Mouse (Mus musculus) left cerebral cortex, postnatal 36 days (tissue): ENCODE results near the gene Tcap. TPM values are rescaled to one million over a fixed set of nuclear protein-coding genes. Genes with fewer than 3 reads are reported as not detected.

ENCODE experiments used
- total RNA-seq, 2 experiments: library from RNA; stranded (reverse); gene quantifications; 2 replicates each; pipeline ENCODE4 v1.2.3; 2021

Tcap gene
- total RNA-seq, 2 experiments from 2014 or later: 11.8 to 14.4 TPM

Other genes with a start within 250 kb of the Tcap start
- gene Fbxl20, start 233.4 kb upstream of the Tcap start, total RNA-seq: 10 to 100 TPM; 36.0 to 42.2 TPM
- 10 to 100 TPM; 50.4 to 59.8 TPM for gene Med1, start 190.5 kb upstream of the Tcap start, total RNA-seq
- 10 to 100 TPM; 34.4 to 44.4 TPM for gene Cdk12, start 180.8 kb upstream of the Tcap start, total RNA-seq
- gene Neurod2, start 54.2 kb upstream of the Tcap start, total RNA-seq: 10 to 100 TPM; 65.2 to 77.3 TPM
- gene Ppp1r1b, start 35.4 kb upstream of the Tcap start, total RNA-seq: 100 to 1,000 TPM; 225 to 274 TPM
- 10 to 100 TPM; 35.9 to 39.3 TPM for gene Stard3, start 25.4 kb upstream of the Tcap start, total RNA-seq
- gene Pnmt, start 2.6 kb downstream of the Tcap start, total RNA-seq: under 1 TPM; 0.34 to 0.47 TPM
- 10 to 100 TPM in 1 of 2 experiments, 1 to 10 TPM in 1; 9.9 to 10.9 TPM for gene Pgap3, start 16.7 kb downstream of the Tcap start, total RNA-seq
- 1 to 10 TPM; 1.7 to 2.4 TPM for gene Erbb2, start 28.7 kb downstream of the Tcap start, total RNA-seq
- 100 to 1,000 TPM; 100 to 126 TPM for gene Mien1, start 55.2 kb downstream of the Tcap start, total RNA-seq
- 1 to 10 TPM; 2.8 to 2.9 TPM for gene Grb7, start 62.6 kb downstream of the Tcap start, total RNA-seq
- gene Ikzf3, start 162.2 kb downstream of the Tcap start, total RNA-seq: not detected
- under 1 TPM in 1 of 2 experiments, not detected in 1; 0.20 TPM for gene Zpbp2, start 167.3 kb downstream of the Tcap start, total RNA-seq
- gene Ormdl3, start 203.6 kb downstream of the Tcap start, total RNA-seq: 10 to 100 TPM; 46.5 to 47.8 TPM
- gene Lrrc3c, start 214.5 kb downstream of the Tcap start, total RNA-seq: not detected
- gene Gm12355, start 241.8 kb downstream of the Tcap start, total RNA-seq: 10 to 100 TPM in 1 of 2 experiments, 1 to 10 TPM in 1; 9.4 to 10.6 TPM
- not detected for gene Gsdma3, start 242.5 kb downstream of the Tcap start, total RNA-seq